Mouse (Mus musculus) embryonic facial prominence, embryonic 10.5 days (tissue): ENCODE results near the gene Agtr1a. TPM values are rescaled to one million over a fixed set of nuclear protein-coding genes. Genes with fewer than 3 reads are reported as not detected.

Source experiments
- polyA plus RNA-seq: library from polyadenylated mRNA; unstranded; fragments of >200 nt; fragmentation: Nextera tagmentation; extraction: Ambion mirVana; gene quantifications from 2 replicates; pipeline ENCODE4 v1.2.1, GENCODE M21; 2016

Agtr1a gene
- polyA plus RNA-seq, 1 experiment from 2014 or later, result 3.3 TPM

Other genes starting within 250 kb of the Agtr1a start
- gene Mboat1, start 200.0 kb upstream of the Agtr1a start, polyA plus RNA-seq, result 6.3 and 7.6 TPM in 2 replicates
- 235 and 239 TPM in 2 replicates for gene Uqcrfs1, start 208.9 kb downstream of the Agtr1a start, polyA plus RNA-seq